Mouse (Mus musculus): ENCODE data around the gene Shf.

GRCm38 (mm10) chr2:122315372-122315771, 53.6 kb downstream of the Shf start, which contains the start of gene Duox1:
- no peak for TF ChIP-seq CTCF (IDR thresholded peaks at IDR 0.05; ENCODE audit: low read depth, low read length)
- TF ChIP-seq TAL1 (conservative IDR thresholded peaks at IDR 0.05; ENCODE audit: low read depth, low read length) = no peak
